In genomic region chr6:100214132-100214913, GRCm38 (mm10) we compare ENCODE assay signal across 14 mouse cellular contexts.
DNase-seq lines count a peak whose midpoint lies in the region; ATAC-seq and TF ChIP-seq lines count a peak whose summit lies in the region.
"Had no signal": no experiment of that assay in that cellular context is flagged by ENCODE, and none has a peak within 500 bp of the region (broad histone marks: within the 10 kb centered on the region; RNA-seq: fewer than 3 reads in every experiment).

No protein-coding gene starts in this region.

- no peaks in the 10 kb centered on the region for H3K27me3 ChIP-seq in kidney, postnatal 0 days (ENCODE audit: insufficient read depth, low read length)
- H3K27me3 ChIP-seq in kidney, embryonic 15.5 days = peaks cover 21% of the 10 kb centered on the region
- H3K27me3 ChIP-seq in intestine, embryonic 15.5 days (replicated peaks) = no peaks in the 10 kb centered on the region
- peaks cover 41% of the 10 kb centered on the region for H3K27me3 ChIP-seq in megakaryocyte, embryonic 14.5 days (replicated peaks)
- H3K27me3 ChIP-seq in thymus, adult 2 months (ENCODE audit: control insufficient read depth, insufficient read depth, low read length) = no peaks in the 10 kb centered on the region

- H3K4me3 ChIP-seq in kidney, postnatal 0 days (replicated peaks; ENCODE audit: low read depth, low read length) = no peak overlapping the region
- no peak overlapping the region for H3K4me3 ChIP-seq in kidney, embryonic 15.5 days (replicated peaks)
- no peak overlapping the region for H3K4me3 ChIP-seq in intestine, embryonic 15.5 days (replicated peaks)
- H3K4me3 ChIP-seq in megakaryocyte, embryonic 14.5 days (replicated peaks) = peak overlapping the region; percentile 53
- no peak overlapping the region for H3K4me3 ChIP-seq in layer of hippocampus, adult 2 months
- H3K4me3 ChIP-seq in thymus, adult 2 months (ENCODE audit: control insufficient read depth, insufficient read depth, low read length) = no peak overlapping the region

- peaks cover 27% of the 10 kb centered on the region for H3K4me1 ChIP-seq in kidney, postnatal 0 days (replicated peaks; ENCODE audit: insufficient read depth, low read length)
- H3K4me1 ChIP-seq in kidney, embryonic 15.5 days = peaks cover 73% of the 10 kb centered on the region
- H3K4me1 ChIP-seq in intestine, embryonic 15.5 days (replicated peaks) = peaks cover 48% of the 10 kb centered on the region
- peaks cover 61% of the 10 kb centered on the region for H3K4me1 ChIP-seq in megakaryocyte, embryonic 14.5 days
- peaks cover 47% of the 10 kb centered on the region for H3K4me1 ChIP-seq in thymus, adult 2 months (replicated peaks; ENCODE audit: control insufficient read depth, insufficient read depth, low read length)

- H3K36me3 ChIP-seq in kidney, postnatal 0 days (ENCODE audit: insufficient read depth, low read length) = no peaks in the 10 kb centered on the region
- no peaks in the 10 kb centered on the region for H3K36me3 ChIP-seq in kidney, embryonic 15.5 days
- H3K36me3 ChIP-seq in intestine, embryonic 15.5 days = no peaks in the 10 kb centered on the region
- no peaks in the 10 kb centered on the region for H3K36me3 ChIP-seq in megakaryocyte, embryonic 14.5 days (replicated peaks; ENCODE audit: low read length)
- no peaks in the 10 kb centered on the region for H3K36me3 ChIP-seq in thymus, adult 2 months (ENCODE audit: control insufficient read depth, insufficient read depth, low read length)

- no peak for DNase-seq in kidney, postnatal 0 days (ENCODE audit: low spot score)
- peak; percentile 65 for DNase-seq in R1 (ENCODE audit: low read depth, low spot score)
- DNase-seq in layer of hippocampus, adult 2 months (ENCODE audit: low spot score in 2 of 2) = no peak
- no peak for DNase-seq in cerebellum, postnatal 10 days
- DNase-seq in thymus, adult 2 months = no peak
- DNase-seq: adrenal gland, postnatal 25 days; cerebellum, adult 2 months; gastrocnemius, postnatal 14 days; kidney, adult 9 months; spleen, adult 18-20 months; thymus, postnatal 4 days had no signal

- ATAC-seq in kidney, postnatal 0 days (replicated peaks; ENCODE audit: low FRiP score, low read depth) = 0 out of 2 replicates have a peak, but pooled peaks have one; percentile 22
- no peak for ATAC-seq in kidney, embryonic 15.5 days (replicated peaks; ENCODE audit: low FRiP score)
- peak; percentile 55 for ATAC-seq in intestine, embryonic 15.5 days

- H3K4me2 ChIP-seq in kidney, postnatal 0 days (ENCODE audit: low read length) = no peak overlapping the region
- no peak overlapping the region for H3K4me2 ChIP-seq in kidney, embryonic 15.5 days
- peak overlapping the region; percentile 7; the same call in 1 of the 2 replicates for H3K4me2 ChIP-seq in intestine, embryonic 15.5 days (replicated peaks)

- 60% methylated on average over 13 of the region's 13 CpGs for WGBS in kidney, postnatal 0 days
- WGBS in kidney, embryonic 15.5 days = 55% methylated on average over 13 of the region's 13 CpGs
- WGBS in intestine, embryonic 15.5 days = 50% methylated on average over 12 of the region's 13 CpGs
- 62% methylated on average over 13 of the region's 13 CpGs for WGBS in thymus, adult 2 months

- no peak for TF ChIP-seq POLR2A in thymus, adult 2 months (IDR thresholded peaks at IDR 0.05; ENCODE audit: control insufficient read depth, extremely low read depth, insufficient read depth, low read length, poor library complexity)

- no peak for TF ChIP-seq CTCF in kidney, postnatal 0 days (IDR thresholded peaks at IDR 0.05; ENCODE audit: low read depth)
- no peak for TF ChIP-seq CTCF in layer of hippocampus, adult 2 months (conservative IDR thresholded peaks at IDR 0.05)
- TF ChIP-seq CTCF in thymus, adult 2 months (IDR thresholded peaks at IDR 0.05; ENCODE audit: borderline replicate concordance, control insufficient read depth, extremely low read depth, insufficient read depth, low read length, poor library complexity) = no peak

- H3K9me3 ChIP-seq in kidney, postnatal 0 days (replicated peaks; ENCODE audit: low read length) = no peaks in the 10 kb centered on the region
- H3K9me3 ChIP-seq in kidney, embryonic 15.5 days (replicated peaks) = no peaks in the 10 kb centered on the region
- H3K9me3 ChIP-seq in intestine, embryonic 15.5 days = no peaks in the 10 kb centered on the region
- H3K9me3 ChIP-seq in megakaryocyte, embryonic 14.5 days = no peaks in the 10 kb centered on the region

- H3K27ac ChIP-seq in kidney, postnatal 0 days = no peak overlapping the region
- no peak overlapping the region for H3K27ac ChIP-seq in kidney, embryonic 15.5 days
- H3K27ac ChIP-seq in intestine, embryonic 15.5 days = no peak overlapping the region
- H3K27ac ChIP-seq in layer of hippocampus, adult 2 months = no peak overlapping the region
- no peak overlapping the region for H3K27ac ChIP-seq in thymus, adult 2 months (ENCODE audit: control insufficient read depth, insufficient read depth, low read length)

- no peak overlapping the region for H3K9ac ChIP-seq in kidney, postnatal 0 days (ENCODE audit: low read depth, low read length)
- no peak overlapping the region for H3K9ac ChIP-seq in kidney, embryonic 15.5 days
- H3K9ac ChIP-seq in intestine, embryonic 15.5 days = no peak overlapping the region
